Mouse (Mus musculus) large intestine, adult 2 months (tissue): ENCODE results near the gene Shisa3. TPM values are rescaled to one million over a fixed set of nuclear protein-coding genes. Genes with fewer than 3 reads are reported as not detected.

Experiments
- DNase-seq: peaks from one replicate; pipeline ENCODE4 v3.0.0-alpha.2; 2012; ENCODE audit warnings: low read depth, low spot score
- WGBS: fragments of 180-500 bp; shearing (Covaris S2); methylation state at CpG from one replicate; pipeline ENCODE4 v1.1.7; 2018; 5-methylcytosine and 5-hydroxymethylcytosine counted together
- polyA plus RNA-seq: library from polyadenylated mRNA; depleted of rRNA; stranded (reverse); fragments of >200 nt; gene quantifications from 2 replicates; pipeline ENCODE4 v1.2.3, GENCODE M21; 2012; rRNA removed

The Shisa3 gene
- polyA plus RNA-seq, 1 experiment: 1.8 TPM

GRCm38 (mm10) chr5:67669436-67669896 is 61.8 kb downstream of the Shisa3 start:
- DNase-seq: no peak
- WGBS: 65% methylated on average over 13 of the region's 13 CpGs

- no peak for DNase-seq
- WGBS: 73% methylated on average over 6 of the region's 6 CpGs
Observed at GRCm38 (mm10) chr5:67670158-67670557, 62.5 kb downstream of the Shisa3 start.

- 87% methylated on average over 4 of the region's 4 CpGs for WGBS
- DNase-seq: no peak
Observed at GRCm38 (mm10) chr5:67673008-67673407, 65.3 kb downstream of the Shisa3 start.

Other genes with a start within 250 kb of the Shisa3 start
- gene Bend4, start 179.6 kb upstream of the Shisa3 start, polyA plus RNA-seq: 0.21 and 0.34 TPM in 2 replicates
- gene Atp8a1, start 239.6 kb downstream of the Shisa3 start, polyA plus RNA-seq: 2.6 and 9.4 TPM in 2 replicates